Mouse (Mus musculus): ENCODE results near the gene Ucp1. TPM values are rescaled to one million over a fixed set of nuclear protein-coding genes. Genes with fewer than 3 reads are reported as not detected.
A peak's percentile ranks its signal among the peaks of the same experiment; 100 is the strongest.

The Ucp1 gene
- polyA plus RNA-seq, 1 experiment from 2014 or later: not detected

DNA sequence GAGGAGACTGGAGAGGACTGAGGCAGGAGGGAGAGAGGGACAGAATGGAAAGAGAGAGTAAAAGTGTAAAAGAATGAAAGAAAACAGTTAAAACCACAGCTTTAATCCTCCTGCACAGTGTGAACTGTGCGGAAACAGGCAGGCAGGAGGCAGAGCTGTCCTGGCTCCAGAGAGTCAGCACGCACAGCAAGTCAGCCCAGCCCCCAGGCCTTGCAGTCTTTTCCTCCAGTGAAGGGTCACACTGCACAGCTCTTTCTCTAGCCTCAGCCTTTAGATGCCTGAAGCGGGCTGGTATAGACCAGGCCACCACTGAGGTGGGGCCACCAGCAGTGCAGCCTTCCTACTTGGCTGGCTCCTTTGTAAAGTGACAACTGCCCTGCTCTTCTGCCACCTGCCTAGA lies 30.4 kb downstream of the Ucp1 start:
- no peak for TF ChIP-seq CTCF (IDR thresholded peaks at IDR 0.05; ENCODE audit: low read depth)
- no peak for TF ChIP-seq EP300 (optimal IDR thresholded peaks at IDR 0.05)
- Histone ChIP-seq H3K4me2 (replicated peaks; ENCODE audit: low read depth) (no peak overlapping the region), H3K27me3 (ENCODE audit: control insufficient read depth, insufficient read depth, low read length) (no peaks in the 10 kb centered on the region), H3K27ac (replicated peaks) (no peak overlapping the region), H3K9ac (ENCODE audit: low read length) (no peak overlapping the region), H3K4me1 (replicated peaks; ENCODE audit: control insufficient read depth, insufficient read depth) (no peaks in the 10 kb centered on the region), H3K4me3 (ENCODE audit: low read depth, low read length) (no peak overlapping the region), H3K9me3 (ENCODE audit: control insufficient read depth, low read length) (no peaks in the 10 kb centered on the region), H3K36me3 (ENCODE audit: control insufficient read depth, insufficient read depth, low read length) (peaks cover 15% of the 10 kb centered on the region)
- ATAC-seq (ENCODE audit: low FRiP score, low TSS enrichment): no peak
- WGBS: 84% methylated on average over 3 of the region's 3 CpGs
- no peak for DNase-seq (ENCODE audit: low spot score)

DNA sequence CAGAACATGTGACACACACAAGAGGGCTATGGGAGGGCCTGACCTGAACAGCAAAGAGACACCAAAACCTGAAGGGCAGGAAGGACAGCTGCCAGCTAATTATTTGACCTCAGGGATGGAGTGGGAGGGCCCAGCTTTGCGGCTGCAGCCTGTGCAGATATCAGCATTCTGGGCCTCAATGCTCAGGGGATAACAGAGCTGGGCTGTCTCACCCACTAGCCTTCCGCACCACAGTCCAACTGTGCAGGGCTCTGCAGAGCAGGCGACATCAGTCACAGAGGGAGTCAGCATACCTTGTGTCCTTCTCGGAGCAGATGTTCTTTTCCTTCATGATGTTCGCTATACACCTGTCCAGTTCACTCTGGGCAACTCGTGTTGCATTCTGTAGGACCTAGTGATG lies 32.2 kb downstream of the Ucp1 start:
- DNase-seq (ENCODE audit: low spot score) (no peak), ATAC-seq (ENCODE audit: low FRiP score, low TSS enrichment) (no peak)
- Histone ChIP-seq H3K4me1 (replicated peaks; ENCODE audit: control insufficient read depth, insufficient read depth) (no peaks in the 10 kb centered on the region), H3K4me3 (ENCODE audit: low read depth, low read length) (no peak overlapping the region), H3K36me3 (ENCODE audit: control insufficient read depth, insufficient read depth, low read length) (peaks cover 15% of the 10 kb centered on the region), H3K9me3 (ENCODE audit: control insufficient read depth, low read length) (no peaks in the 10 kb centered on the region), H3K27me3 (ENCODE audit: control insufficient read depth, insufficient read depth, low read length) (no peaks in the 10 kb centered on the region), H3K27ac (replicated peaks) (no peak overlapping the region), H3K9ac (ENCODE audit: low read length) (no peak overlapping the region), H3K4me2 (replicated peaks; ENCODE audit: low read depth) (no peak overlapping the region)
- TF ChIP-seq EP300 (optimal IDR thresholded peaks at IDR 0.05) (no peak), CTCF (IDR thresholded peaks at IDR 0.05; ENCODE audit: low read depth) (no peak)
- WGBS: 95% methylated on average over 6 of the region's 6 CpGs

DNA sequence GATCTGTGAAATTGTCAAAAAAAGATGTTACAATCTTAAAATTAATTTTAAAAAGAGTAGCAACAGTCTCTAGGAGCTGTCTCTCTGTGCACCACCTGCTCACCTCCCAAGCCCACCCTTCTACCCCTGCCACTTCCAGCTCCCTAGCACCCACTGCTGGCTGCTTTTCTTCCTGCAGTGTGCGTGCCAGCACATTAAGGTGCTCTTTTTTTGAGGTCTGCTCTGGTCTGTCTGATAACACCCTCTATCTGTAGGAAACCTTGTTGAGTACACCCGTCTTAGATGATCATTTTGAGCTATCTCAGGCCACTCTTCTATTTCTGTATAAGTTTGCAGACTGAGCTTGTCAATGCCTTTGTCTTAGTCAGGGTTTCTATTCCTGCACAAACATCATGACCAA lies 32.9 kb downstream of the Ucp1 start:
- Histone ChIP-seq H3K36me3 (ENCODE audit: control insufficient read depth, insufficient read depth, low read length) (peaks cover 11% of the 10 kb centered on the region), H3K4me2 (replicated peaks; ENCODE audit: low read depth) (no peak overlapping the region), H3K9me3 (ENCODE audit: control insufficient read depth, low read length) (no peaks in the 10 kb centered on the region), H3K27ac (replicated peaks) (no peak overlapping the region), H3K4me1 (replicated peaks; ENCODE audit: control insufficient read depth, insufficient read depth) (no peaks in the 10 kb centered on the region), H3K9ac (ENCODE audit: low read length) (no peak overlapping the region), H3K27me3 (ENCODE audit: control insufficient read depth, insufficient read depth, low read length) (no peaks in the 10 kb centered on the region), H3K4me3 (ENCODE audit: low read depth, low read length) (no peak overlapping the region)
- WGBS: 88% methylated on average over 2 of the region's 2 CpGs
- ATAC-seq (ENCODE audit: low FRiP score, low TSS enrichment) (no peak), DNase-seq (ENCODE audit: low spot score) (no peak)
- TF ChIP-seq CTCF (IDR thresholded peaks at IDR 0.05; ENCODE audit: low read depth): peak; percentile 38
- TF ChIP-seq EP300 (optimal IDR thresholded peaks at IDR 0.05): no peak

DNA sequence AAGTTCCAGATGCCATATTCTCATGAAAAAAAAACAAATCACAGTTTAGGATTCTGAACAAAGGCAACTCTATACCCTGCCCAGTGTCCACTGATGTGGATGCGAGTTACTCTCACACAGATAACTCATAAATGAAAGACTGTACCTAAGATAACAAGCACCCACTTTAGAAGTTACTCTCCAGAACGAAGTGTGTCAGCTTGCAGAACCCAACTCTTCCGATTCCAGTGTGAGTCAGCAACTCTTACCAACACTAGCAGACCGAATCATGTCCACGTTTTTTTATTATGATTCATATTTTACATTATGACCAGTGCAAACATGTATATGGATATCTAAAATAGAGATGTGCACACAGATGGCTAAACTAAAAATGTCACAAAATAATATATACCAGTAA lies 37.7 kb downstream of the Ucp1 start:
- TF ChIP-seq CTCF (IDR thresholded peaks at IDR 0.05; ENCODE audit: low read depth) (no peak), EP300 (optimal IDR thresholded peaks at IDR 0.05) (no peak)
- WGBS: 86% methylated on average over 5 of the region's 5 CpGs

DNA sequence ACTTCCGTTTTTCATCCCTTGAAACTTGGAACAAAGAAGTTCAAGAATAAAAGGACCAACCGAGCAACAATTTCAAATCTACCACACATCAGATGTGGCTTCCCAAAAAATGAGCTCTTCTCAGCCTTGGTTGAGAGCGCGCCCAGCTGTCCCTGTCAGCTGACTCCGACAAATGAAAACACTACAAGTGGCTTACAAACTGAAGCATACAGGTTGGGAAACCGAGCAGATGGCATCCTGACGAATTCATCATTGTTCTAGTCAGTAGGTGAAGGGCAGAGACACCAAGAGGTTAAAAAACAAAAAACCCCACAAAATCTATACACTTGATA lies 41.4 kb downstream of the Ucp1 start:
- DNase-seq (ENCODE audit: low spot score) (peak; percentile 21), ATAC-seq (ENCODE audit: low FRiP score, low TSS enrichment) (no peak)
- WGBS: 6% methylated on average over 7 of the region's 7 CpGs
- TF ChIP-seq CTCF (IDR thresholded peaks at IDR 0.05; ENCODE audit: low read depth): no peak
- TF ChIP-seq EP300 (optimal IDR thresholded peaks at IDR 0.05): no peak
- peaks cover 3% of the 10 kb centered on the region; the same call in 1 of the 2 replicates for H3K36me3 ChIP-seq (ENCODE audit: control insufficient read depth, insufficient read depth, low read length)
- H3K4me2 ChIP-seq (replicated peaks; ENCODE audit: low read depth): peak overlapping the region; percentile 95
- H3K27me3 ChIP-seq (ENCODE audit: control insufficient read depth, insufficient read depth, low read length): no peaks in the 10 kb centered on the region
- no peaks in the 10 kb centered on the region for H3K4me1 ChIP-seq (replicated peaks; ENCODE audit: control insufficient read depth, insufficient read depth)
- no peak overlapping the region for H3K27ac ChIP-seq (replicated peaks)
- no peak overlapping the region; the same call in 1 of the 2 replicates for H3K9ac ChIP-seq (ENCODE audit: low read length)
- H3K4me3 ChIP-seq (ENCODE audit: low read depth, low read length): peak overlapping the region; percentile 91
- H3K9me3 ChIP-seq (ENCODE audit: control insufficient read depth, low read length): no peaks in the 10 kb centered on the region

More for the DNA sequence above, 37.7 kb downstream of the Ucp1 start:
- no peak for ATAC-seq (ENCODE audit: low FRiP score, low TSS enrichment)
- H3K9me3 ChIP-seq (ENCODE audit: control insufficient read depth, low read length): no peaks in the 10 kb centered on the region
- no peak overlapping the region for H3K9ac ChIP-seq (ENCODE audit: low read length)
- H3K4me1 ChIP-seq (replicated peaks; ENCODE audit: control insufficient read depth, insufficient read depth): no peaks in the 10 kb centered on the region
- peaks cover 3% of the 10 kb centered on the region; the same call in 1 of the 2 replicates for H3K36me3 ChIP-seq (ENCODE audit: control insufficient read depth, insufficient read depth, low read length)
- no peak overlapping the region for H3K4me2 ChIP-seq (replicated peaks; ENCODE audit: low read depth)
- no peak overlapping the region for H3K27ac ChIP-seq (replicated peaks)
- DNase-seq (ENCODE audit: low spot score): no peak
- no peaks in the 10 kb centered on the region for H3K27me3 ChIP-seq (ENCODE audit: control insufficient read depth, insufficient read depth, low read length)
- no peak overlapping the region for H3K4me3 ChIP-seq (ENCODE audit: low read depth, low read length)

DNA sequence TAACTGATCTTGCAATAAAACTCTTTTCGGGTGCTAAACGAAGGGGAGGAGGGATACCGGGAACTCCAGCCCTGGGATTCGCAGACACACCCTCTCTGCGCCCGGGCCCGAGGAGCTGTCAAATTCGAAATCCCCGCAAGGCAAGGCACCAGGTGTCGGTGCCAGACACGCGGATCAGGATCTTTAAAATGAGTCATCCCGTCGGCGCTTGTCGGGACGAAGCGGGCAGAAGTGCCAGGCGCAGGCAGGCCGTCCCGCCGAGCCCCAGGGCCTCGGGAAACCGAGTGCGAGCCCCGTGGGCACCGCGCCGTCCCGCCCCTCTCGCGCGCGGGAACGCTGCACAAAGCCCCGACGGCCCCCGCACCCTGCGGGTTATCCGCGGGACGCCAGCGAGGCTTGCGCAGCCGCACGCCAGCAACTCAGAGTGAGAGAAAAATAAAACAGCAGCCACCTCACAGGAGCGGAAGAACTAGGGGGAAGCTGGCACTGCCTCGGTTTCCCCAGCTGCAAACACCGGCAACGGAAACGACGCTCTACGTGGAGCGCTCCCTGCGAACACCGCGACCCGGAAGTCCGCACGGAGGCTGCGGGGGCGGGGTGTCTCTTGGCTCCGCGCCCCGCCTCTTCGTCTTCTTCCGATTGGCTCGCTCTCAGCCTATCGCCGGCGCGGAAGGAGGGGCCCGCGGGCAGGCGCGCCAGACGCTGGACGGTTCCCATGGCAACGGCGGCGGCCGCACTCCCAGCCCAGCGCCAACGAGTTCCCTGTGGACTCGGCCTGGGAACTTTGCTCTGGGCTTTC lies 41.9 kb downstream of the Ucp1 start, which contains the start of gene Elmod2:
Elmod2 (minus strand) TSS at position 588 of the 799 bp plus-strand sequence.
- Histone ChIP-seq H3K27ac (replicated peaks) (peak within 1 kb of the TSS; percentile 88), H3K27me3 (ENCODE audit: control insufficient read depth, insufficient read depth, low read length) (no peaks in the 10 kb centered on the region), H3K9ac (ENCODE audit: low read length) (peak within 1 kb of the TSS; percentile 85), H3K4me1 (replicated peaks; ENCODE audit: control insufficient read depth, insufficient read depth) (no peaks in the 10 kb centered on the region), H3K9me3 (ENCODE audit: control insufficient read depth, low read length) (no peaks in the 10 kb centered on the region), H3K36me3 (ENCODE audit: control insufficient read depth, insufficient read depth, low read length) (peaks cover 3% of the 10 kb centered on the region; the same call in 1 of the 2 replicates), H3K4me3 (ENCODE audit: low read depth, low read length) (peak within 1 kb of the TSS; percentile 91), H3K4me2 (replicated peaks; ENCODE audit: low read depth) (peak within 1 kb of the TSS; percentile 95)
- peak; percentile 100 for ATAC-seq (ENCODE audit: low FRiP score, low TSS enrichment)
- peak; percentile 98 for DNase-seq (ENCODE audit: low spot score)
- under 1% methylated on average over 84 of the region's 85 CpGs for WGBS
- no peak for TF ChIP-seq EP300 (optimal IDR thresholded peaks at IDR 0.05)
- TF ChIP-seq CTCF (IDR thresholded peaks at IDR 0.05; ENCODE audit: low read depth): no peak
